Mouse (Mus musculus): ENCODE measurements around the gene C1ra.
"Not testable (repeated sequence)": the region's sequence is repeated elsewhere in the genome, so short reads cannot be mapped to it uniquely, and the experiment has no call there.

The C1ra gene

DNA sequence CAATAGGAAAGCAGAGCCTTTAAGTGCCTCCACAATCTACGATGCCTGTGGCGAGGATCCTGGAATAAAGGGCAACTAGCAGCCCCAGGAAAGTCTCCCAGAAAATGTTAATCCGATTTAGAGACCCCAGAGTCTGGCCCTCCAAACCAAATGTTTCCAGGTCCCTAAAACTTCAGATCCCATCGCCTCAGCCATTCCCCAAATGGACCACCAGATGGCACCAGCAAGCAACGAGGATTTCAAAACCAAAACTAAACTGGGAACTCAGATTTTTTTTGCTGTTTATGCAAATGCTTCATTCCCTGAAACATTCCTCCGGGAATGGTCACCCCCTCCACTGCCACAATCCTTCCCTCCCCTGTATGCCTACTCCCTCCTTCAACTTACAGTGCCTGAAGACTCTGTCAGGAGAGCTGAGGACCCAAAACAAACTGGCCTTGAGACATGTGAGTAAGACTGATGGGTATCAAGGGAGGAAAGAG is at the start of gene C1ra:
Gene C1ra (plus strand): TSS at position 51 of the 482 bp plus-strand sequence.
- DNase-seq, result peak; percentile 13 to 57

DNA sequence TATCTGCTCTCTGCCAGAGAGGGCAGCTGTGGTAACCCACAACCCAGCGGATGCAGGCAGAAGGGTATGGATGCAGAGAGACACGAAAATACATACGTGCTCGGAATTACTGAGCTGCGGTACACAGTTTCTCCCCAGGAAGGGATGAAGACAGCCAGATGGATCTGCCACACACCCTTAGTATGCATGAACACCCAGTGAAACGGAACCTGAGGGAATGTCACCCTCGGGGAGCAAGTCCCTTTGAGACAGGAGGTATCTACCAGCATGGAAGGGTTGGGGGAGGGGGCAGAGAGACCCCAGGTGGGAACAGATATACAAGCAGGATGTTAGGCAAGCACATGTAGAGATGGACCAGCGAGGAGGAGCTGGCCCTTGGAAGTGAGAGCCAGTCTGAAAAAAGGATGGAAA is 48.3 kb upstream of the C1ra start:
- DNase-seq, result no peak

DNA sequence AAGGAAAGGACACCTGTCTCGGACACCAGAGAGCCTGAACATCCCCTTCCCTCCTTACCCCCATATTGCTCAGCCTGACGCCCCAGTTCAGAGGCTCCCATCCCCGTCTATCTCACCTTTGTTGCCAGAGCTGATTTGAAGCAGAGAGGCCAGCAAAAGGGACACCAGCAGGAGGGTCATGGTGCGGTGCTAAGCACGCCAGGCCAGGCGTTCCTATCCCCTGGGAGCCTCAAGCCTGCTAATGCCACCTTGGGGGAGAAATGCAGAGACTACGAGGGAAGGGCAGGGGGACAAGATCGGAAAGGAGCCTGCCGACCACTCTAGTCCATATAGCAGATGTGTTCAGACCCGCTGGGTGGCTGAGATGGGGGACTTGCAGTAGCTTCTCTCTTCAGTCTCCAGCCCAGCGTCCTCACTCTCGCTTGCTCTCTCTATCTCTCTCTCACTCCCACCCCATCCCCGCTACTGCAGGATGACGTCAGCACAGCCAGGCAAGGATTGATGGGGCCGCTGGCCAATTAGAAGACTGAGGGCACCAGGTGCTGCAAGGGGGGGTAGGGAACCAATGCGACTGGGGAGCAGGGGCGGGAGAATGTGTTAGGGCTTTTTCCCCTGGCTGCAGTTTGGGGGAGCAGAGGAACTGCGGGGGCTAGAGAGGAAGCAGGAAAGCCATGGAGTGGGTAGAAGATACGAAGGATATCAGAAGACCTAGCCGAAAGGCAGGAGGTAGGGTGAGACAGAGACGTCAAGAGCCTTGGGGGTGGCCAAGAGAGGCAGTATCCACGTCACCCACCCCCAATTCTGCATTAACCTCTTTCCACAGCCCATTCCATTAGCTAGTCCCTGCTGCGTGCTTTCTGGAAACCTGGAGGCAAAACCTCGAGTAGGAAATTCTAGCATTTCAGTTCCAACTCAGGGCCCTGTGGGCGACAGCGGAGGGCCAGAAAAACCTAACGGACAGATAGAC is 47.6 kb upstream of the C1ra start, which contains the start of gene Clstn3:
Gene Clstn3 (minus strand): TSS at position 490 of the 967 bp plus-strand sequence.
- DNase-seq, result peak; percentile 48 to 52

DNA sequence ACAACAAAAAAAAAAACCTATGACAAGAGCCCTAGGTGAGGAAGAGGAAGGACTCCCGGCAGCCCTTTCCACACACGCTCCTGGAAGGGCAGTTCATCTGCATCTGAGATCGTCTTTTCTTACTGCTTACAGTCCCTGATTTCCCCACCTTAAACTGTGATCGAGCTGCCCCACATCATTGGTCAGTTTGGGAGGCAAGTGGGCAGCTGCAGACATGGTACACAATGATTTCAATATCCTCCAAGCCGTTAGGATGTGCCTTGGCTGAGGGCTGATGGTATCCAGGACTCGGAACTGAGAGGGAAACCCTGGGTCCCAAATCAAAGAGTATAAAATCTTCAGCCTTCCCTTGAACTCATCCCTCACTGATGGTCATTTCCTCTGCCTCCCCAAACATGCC is 46.9 kb upstream of the C1ra start:
- no peak for DNase-seq

DNA sequence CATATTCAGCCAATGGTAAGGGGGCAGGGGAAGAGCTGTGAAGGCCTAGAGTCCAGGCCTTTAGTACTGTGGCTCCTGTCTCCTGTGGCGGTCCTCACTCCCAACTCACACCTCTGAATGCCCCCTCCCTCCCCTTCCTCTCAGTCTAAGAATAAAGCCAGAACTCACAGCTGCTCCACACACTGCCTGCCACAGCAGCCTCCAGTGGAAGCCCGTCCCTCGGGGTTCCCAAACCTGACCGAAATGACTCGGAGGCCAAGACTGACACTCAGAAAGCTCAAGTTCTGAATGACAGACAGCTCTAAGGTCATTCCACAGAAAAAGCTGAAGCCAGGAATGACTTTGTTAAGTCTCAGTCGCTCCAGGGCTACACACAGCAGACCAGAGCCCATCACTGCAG is 46.5 kb upstream of the C1ra start:
- no peak for DNase-seq

DNA sequence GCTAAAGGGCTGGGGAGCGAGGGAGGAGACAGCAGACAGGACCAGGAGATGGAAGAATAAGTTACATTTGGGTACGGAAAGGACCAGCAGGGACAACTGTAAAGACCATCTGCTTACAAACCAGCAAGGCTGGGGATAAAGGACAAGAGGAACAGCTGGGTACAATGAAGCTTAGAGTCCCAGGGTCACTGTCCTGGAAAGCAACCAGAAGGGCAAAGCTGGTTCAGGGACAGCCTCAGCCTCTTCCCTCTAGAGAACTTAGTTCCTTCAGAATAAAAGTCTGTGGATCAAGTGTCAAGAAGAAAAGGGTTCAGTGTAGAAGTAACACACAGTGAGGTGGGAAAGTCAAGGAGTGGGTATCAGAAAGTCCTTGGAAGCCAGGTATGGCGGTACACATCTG is 41.1 kb upstream of the C1ra start:
- no peak for DNase-seq

DNA sequence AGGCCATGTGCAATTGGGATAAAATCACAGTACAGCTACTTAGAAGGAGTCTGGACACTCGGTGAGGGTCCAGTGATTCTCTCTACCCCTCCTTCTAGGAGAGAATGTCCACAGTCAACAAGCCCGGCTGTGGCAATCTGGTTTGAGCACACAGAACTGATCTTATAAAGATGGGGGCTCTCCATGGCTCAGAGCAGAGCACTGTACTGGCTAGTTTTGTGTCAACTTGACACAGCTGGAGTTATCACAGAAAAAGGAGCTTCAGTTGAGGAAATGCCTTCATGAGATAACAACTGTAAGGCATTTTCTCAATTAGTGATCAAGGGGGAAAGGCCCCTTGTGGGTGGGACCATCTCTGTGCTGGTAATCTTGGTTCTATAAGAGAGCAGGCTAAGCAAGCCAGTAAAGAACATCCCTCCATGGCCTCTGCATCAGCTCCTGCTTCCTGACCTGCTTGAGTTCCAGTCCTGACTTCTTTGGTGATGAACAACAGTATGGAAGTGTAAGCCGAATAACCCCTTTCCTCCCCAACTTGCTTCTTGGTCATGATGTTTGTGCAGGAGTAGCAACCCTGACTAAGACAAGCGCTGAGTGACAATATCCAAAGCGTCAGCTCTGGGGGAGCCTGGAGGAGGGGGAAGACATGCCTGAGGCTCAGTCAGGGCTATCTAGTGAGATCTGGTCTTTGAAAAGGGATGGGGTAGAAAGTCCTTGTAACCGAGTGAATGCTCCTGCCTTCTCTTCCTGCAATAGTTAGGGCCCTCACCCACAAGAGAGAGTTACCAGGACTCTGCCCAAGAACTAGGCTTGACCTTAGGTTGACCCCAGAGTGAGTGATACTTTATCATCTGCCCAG is 40.2 kb upstream of the C1ra start:
- not testable (repeated sequence) for DNase-seq

DNA sequence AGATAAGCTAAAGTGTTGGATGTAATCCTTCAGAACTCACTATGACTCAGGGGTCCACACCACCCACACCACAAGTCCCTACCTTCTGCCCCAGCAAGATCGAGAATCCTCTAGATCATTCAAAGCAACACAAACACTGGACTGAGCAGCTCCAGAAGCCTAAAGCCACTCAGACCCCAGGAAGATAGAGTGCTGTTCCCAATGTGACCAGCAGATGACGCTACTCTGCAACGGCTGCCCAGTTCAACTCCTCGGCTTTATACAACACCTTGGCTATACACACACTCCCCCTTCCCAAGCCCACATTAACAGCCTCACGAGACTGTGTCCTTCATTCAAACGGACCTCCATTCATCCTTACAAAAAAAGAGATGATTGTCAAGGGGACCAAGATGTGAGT is 39.4 kb upstream of the C1ra start:
- DNase-seq, result peak in 1 of 2 experiments; percentile 47

DNA sequence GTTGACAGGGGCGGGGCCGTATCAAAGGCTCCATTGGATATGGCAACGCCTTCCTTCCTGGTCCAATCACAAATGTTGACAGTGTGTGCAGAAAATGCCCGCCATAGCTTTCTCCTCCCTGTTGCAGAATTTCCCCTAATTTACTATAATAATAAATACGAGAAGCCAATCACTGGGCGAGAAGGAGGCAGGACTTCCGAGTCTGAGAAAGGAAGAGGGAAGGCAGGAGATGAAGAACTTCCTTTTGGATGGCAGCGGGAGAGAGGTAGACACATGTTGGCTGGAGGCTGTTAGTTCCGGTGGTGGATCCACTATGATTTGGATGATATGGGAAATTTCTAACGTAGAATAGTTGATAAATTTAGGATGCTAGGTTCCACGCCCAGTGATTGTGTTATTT is 37.6 kb upstream of the C1ra start:
- DNase-seq, result no peak

DNA sequence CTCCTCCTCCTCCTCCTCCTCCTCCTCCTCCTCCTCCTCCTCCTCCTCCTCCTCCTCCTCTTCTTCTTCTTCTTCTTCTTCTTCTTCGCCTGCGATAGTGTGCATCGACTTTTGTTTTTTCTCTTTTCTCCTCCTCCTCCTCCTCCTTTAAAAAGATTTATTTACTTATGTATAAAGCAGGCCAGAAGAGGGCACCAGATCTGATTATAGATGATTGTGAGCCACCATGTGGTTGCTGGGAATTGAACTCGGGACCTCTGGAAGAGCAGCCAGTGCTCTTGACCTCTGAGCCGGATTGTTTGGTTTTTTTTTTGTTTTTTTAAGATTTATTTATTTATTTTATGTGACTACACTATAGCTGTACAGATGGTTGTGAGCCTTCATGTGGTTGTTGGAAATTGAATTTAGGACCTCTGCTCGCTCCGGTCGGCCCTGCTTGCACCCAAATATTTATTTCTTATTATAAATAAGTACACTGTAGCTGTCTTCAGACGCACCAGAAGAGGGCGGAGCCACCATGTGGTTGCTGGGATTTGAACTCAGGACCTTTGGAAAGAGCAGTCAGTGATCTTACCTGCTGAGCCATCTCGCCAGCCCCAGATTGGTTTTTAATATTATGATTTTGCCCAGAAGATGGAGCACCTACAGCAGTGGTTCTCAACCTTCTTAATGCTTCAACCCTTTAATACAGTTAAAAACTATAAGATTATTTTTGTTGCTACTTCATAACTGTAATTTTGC is 36.7 kb upstream of the C1ra start:
- not testable (repeated sequence) for DNase-seq

DNA sequence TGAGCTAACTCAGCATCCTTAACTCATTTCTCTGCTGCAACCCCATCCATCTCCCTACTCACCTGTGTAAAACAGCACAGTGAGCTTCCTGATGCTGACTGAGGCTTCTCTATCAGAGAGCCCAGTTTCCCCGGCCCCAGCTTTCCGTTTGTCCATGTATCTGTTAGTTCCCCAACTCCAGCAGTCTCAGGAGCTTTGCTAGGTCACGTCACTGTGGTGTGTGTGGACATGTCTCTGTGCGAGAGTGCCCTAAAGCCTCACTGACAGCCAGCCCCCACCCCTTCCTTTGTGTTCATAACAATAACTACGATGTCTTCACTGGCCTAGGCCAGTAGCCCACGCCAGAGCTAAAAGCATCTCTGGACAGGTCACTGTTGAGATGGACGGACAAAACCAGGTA is 36.0 kb upstream of the C1ra start:
- no peak for DNase-seq

DNA sequence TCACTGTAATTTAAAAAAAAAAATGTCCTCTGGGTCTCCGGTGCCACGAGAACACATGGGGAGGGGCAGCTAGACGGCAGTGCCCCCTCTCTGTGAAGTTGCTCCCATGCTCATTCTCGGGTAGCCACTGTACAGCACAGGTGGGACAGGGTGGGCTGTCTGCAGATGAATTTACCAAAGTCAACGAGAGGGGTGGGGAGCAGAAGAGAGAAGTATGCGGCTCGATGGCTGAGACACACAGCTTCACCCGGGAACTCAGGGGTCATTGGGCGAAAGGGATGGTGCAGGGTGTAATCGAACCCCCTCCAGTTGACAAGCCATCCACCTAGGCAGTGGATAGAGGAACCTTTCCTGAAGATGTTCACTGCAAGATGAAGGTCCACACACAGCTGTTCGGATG is 35.4 kb upstream of the C1ra start:
- no peak for DNase-seq

DNA sequence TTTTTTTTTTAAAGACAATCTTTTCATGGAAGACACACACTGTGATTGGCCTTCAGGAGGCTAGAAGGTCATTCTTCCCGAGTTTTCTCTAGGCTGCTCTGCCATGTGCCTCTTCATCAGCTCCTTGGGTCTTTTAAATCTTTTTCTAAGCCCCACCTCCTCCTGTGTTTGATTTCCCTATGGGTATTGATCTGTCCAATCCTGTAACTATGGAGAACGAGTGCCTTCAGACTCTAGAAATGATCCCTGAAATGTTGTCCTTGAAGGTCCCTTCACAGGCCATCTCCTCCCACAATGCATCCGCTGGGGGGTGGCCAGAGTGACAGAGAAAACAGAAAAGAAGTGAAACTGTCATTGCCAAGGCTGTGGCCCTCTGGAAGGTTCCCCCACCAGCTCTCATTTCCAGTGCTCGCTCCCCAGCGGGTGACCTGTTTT is 35.0 kb upstream of the C1ra start:
- DNase-seq, result no peak

DNA sequence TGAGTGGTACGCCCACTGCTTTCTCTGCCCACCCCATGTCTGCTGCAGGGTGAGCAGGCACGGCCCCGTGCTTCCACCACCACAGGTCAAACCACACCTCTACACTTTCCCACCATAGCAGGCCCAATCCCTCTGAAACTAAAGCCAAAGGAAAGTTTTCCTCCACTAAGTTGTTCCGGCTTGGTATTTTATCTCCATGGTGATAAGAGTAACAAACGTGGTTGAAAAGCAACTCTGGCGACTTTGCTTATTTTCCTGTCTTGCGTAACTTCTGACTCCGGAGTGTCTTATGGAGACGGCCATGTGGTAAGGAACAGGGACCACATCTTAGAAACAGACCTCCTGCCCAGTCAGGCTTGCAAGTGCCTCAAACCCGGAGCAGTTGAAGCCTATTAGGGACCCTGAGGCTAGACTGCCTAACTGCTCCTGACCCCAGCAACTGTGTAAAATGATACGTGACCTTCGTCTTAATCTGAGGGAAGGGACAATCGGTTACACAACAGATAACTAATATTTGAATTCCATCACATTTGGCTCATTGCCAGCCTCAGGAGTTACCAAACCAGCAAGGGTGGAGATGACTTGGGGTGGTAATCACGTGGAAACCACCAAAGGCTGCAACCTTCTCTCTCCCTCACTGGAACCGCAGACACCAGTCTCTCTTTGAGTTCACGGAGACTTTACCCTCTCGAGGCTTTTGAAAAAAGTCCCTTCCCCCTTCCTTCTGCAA is 34.1 kb upstream of the C1ra start:
- no peak for DNase-seq

DNA sequence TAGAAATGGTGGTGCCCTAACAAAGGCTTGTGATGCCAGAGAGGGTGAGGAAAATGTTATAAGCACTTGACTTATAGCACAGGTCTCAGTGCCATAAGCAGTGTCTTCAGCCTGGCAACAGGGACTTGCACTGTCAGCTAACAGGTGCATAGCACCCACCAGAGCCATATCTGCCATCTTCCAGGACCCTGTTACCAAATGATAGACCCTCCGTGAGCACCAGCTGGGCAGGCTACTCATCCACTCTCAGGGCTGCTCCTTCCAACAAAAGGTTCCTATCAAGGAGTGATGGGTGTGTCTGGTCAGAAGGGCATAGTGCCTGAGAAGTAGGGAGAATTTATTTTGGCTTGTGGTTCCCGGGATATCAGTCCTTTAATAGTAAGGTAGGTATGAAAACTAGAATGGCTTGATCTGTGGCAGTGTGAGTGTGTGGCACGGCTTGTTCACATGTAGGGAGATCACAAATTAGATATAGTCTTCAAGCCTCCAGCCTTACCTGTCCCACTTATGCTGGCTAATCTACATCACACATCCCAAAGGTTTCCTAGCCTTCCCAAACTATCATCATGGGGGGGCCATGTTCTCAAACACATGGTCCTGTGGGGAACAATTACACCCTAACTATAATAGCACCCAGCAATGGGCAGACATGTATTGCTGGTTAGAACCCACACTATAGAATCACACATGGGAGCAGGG is 33.2 kb upstream of the C1ra start:
- DNase-seq, result no peak

DNA sequence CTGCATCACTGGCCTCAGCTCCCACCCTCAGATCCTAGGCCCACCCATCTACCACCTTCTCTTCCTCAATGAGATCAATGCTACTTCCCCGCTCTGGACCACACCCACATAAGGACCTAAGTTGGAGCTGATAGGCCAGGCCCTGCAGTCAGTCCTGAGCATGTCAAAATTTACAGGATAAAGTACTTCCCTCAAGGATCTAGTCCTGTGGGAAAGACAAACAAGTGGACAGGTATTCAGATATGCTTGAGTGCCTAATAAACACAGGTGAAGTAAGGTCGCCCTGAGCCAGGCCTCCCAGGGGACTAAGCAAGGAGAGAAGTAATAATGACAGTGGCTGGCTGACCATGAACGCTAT is 32.7 kb upstream of the C1ra start:
- no peak for DNase-seq

DNA sequence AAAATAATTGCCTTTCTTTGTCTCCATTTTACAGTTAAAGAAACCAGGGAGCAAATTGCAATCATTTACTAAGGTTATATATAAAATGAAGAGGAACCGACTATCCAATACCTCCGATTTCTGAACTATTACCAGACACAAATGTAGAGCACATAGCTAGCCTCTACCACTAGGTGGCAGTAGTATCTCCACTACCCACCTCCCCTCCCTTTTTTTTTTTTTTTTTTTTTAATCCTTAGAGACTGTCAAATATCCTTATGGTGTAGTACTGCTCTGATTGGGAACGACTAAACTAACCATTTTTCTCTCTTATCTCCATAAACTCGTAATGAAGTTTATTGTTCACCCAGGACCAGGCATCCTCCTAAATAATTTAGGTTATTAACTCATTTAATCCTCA is 31.9 kb upstream of the C1ra start:
- no peak for DNase-seq

DNA sequence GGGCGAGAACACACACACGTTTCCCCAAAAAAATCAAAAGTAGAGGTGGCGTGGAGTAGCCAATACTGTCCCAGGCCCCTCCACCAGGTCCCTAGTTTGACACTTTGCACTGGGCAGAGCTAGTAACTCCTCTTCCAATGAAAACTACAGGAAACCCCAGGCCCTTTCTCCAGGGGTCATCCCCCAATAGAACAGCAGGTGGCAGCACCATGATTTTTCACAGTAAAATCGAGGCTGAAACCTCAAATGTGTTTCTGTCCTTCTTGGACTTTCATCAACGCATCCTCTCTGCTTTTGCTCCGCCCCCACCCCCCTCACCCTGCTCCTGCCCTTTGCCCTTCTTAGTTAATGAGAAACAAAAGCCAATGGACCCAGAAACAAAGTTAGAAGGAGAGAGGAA is 30.6 kb upstream of the C1ra start:
- peak in 1 of 2 experiments; percentile 38 for DNase-seq

DNA sequence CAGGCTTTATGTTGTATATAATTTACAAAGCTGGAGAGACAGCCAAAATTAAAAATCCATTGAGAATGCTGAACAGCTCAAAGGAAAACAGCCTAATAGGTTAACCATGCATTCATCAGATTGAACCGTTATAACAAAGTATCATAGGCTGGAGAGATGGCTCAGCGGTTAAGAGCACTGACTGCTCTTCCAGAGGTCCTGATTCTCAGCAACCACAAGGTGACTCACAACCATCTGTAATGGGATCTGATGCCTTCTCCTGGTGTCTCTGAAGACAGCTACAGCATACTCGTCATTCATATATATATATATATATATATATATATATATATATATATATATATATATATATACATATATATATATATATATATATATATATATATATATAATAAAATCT is 28.4 kb upstream of the C1ra start:
- not testable (repeated sequence) for DNase-seq

DNA sequence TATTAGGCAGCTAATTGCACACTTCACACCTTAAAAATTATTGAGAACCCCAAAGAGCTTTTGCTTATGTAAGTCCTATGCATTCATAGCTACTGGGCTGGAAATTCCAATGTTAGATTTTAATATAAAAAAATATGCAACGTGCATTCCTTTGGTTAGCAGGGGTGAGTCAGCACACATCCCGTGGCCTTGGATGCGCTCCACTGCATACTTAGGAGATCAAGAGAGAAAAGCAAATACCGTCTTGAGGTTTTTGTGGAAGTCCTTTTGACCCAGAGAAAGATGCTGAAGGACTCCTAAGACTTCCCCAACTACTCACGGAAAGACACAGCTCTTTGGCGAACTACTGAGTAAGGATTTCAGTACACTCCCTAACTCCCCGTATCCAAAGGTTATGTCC is 27.4 kb upstream of the C1ra start:
- DNase-seq, result no peak

DNA sequence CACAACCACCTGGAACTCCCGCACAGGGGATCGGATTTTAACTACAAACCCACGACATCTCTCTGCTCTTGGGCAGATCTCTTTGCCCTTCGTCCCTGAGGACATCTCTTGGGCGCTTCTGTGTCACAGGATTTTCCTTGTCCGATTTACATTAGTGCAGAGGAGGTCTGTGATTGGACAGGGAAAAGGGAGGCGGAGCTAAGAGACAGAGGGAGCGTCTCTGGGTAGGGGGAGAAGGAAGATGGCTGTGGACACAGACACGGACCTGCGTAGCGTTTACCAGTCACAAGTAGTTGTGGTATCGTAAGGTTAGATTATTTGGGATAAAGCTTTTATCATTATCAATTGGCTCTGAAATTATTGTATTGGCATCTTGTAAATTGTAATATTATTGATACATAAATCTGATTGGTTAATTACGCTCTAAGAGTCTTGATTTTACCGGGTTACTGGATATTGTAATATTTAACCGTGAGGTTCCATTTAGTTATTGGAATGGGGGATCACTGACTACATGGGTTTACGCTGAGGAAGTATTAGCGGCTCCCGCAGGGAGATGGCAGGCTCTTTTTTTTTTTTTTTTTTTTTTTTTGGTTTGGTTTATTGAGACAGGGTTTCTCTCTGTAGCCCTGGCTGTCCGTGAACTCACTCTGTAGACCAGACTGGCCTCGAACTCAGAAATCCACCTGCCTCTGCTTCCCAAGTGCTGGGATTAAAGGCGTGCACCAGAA is 26.6 kb upstream of the C1ra start:
- no peak for DNase-seq
